Mouse (Mus musculus) gastrocnemius, adult 2 months (tissue): ENCODE data around the gene Tnfaip8l1. TPM values are rescaled to one million over a fixed set of nuclear protein-coding genes. Genes with fewer than 3 reads are reported as not detected.

Experiments
- DNase-seq: peaks from one replicate; pipeline ENCODE4 v3.0.0; 2022
- H3K27ac ChIP-seq: fragments of 200-600 bp; 2 replicates; pipeline ENCODE4 v1.8.1; 2022; ENCODE audit warnings: mild to moderate bottlenecking
- H3K4me3 ChIP-seq: fragments of 200-600 bp; 2 replicates; pipeline ENCODE4 v1.8.1; 2022; ENCODE audit warnings: mild to moderate bottlenecking, moderate library complexity
- CTCF ChIP-seq: fragments of 200-600 bp; IDR thresholded peaks from 2 replicates; pipeline ENCODE4 v1.8.1; 2022; ENCODE audit warnings: antibody characterized with exemption, mild to moderate bottlenecking, moderate library complexity
- intact Hi-C: fragments of 180-260 bp; cut with DNase I; formaldehyde crosslinking; loops from one replicate; pipeline ENCODE4 v1.15.1; 2025
- total RNA-seq, 2 experiments: library from RNA; stranded (reverse); gene quantifications; 2 replicates each; pipeline ENCODE4 v1.2.3; 2021

Tnfaip8l1 gene
- total RNA-seq, 2 experiments from 2014 or later: 0.25 to 0.43 TPM

- intact Hi-C loops: no loop called here
- Histone ChIP-seq H3K4me3 (peak overlapping the region; percentile 68), H3K27ac (no peak overlapping the region)
- TF ChIP-seq CTCF: no peak
- DNase-seq: no peak
Measured at GRCm38 (mm10) chr17:56141702-56142605, 20.3 kb upstream of the Tnfaip8l1 start.

GRCm38 (mm10) chr17:56144546-56144945 lies 17.7 kb upstream of the Tnfaip8l1 start:
- intact Hi-C loops: no loop called here
- TF ChIP-seq CTCF: no peak
- DNase-seq: no peak
- no peak overlapping the region for H3K27ac ChIP-seq
- no peak overlapping the region for H3K4me3 ChIP-seq

DNA sequence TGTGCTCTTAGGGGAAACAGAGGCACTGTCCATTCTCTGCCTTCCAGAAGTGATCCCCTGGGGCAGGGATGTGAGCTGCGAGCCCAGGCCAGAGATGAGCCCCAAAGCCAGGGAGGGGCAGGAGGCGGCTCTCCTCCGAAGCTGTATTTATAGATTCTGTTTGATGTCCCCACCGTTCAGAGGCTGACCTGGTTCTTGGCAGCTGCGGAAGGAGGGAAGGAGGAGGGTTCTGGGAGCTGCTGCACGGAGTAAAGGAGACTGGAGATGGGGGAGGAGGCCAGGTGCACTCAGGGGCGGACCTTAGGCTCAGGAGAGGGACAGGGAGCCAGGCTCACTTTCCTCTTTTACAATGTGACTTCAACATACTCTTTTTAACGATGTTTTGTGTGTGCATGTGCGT lies 16.1 kb upstream of the Tnfaip8l1 start:
- no peak for DNase-seq
- Histone ChIP-seq H3K27ac (no peak overlapping the region), H3K4me3 (no peak overlapping the region)
- intact Hi-C loops: no loop called here
- no peak for TF ChIP-seq CTCF

- DNase-seq: no peak
- intact Hi-C loops: no loop called here
- no peak overlapping the region for H3K27ac ChIP-seq
- H3K4me3 ChIP-seq: no peak overlapping the region
- TF ChIP-seq CTCF: no peak
Measured at GRCm38 (mm10) chr17:56147420-56147819, 14.9 kb upstream of the Tnfaip8l1 start.

DNA sequence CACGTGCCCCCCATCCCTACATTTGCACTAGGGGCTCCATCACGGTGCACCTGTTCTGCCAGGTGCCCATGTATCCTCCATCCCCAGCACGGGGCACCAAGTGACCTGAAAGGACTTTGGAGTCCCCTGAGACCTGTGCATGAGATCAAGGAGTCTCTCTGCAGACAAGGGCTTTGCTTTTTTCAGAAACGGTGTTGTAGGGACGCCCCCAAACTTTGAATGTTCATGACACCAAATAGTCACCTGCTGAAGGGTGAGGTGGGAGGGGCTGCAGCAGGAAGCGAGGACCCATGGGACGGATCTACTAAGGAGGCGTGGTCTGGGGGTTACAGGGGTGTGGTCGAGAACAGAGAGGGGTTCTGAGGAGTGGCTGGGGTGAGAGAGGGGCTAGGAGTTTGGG lies 14.0 kb upstream of the Tnfaip8l1 start:
- no peak for TF ChIP-seq CTCF
- intact Hi-C loops: no loop called here
- DNase-seq: no peak
- Histone ChIP-seq H3K4me3 (no peak overlapping the region), H3K27ac (no peak overlapping the region)

GRCm38 (mm10) chr17:56148790-56149618 lies 13.3 kb upstream of the Tnfaip8l1 start:
- DNase-seq: no peak
- Histone ChIP-seq H3K27ac (no peak overlapping the region), H3K4me3 (no peak overlapping the region)
- intact Hi-C loops: no loop called here
- no peak for TF ChIP-seq CTCF

DNA sequence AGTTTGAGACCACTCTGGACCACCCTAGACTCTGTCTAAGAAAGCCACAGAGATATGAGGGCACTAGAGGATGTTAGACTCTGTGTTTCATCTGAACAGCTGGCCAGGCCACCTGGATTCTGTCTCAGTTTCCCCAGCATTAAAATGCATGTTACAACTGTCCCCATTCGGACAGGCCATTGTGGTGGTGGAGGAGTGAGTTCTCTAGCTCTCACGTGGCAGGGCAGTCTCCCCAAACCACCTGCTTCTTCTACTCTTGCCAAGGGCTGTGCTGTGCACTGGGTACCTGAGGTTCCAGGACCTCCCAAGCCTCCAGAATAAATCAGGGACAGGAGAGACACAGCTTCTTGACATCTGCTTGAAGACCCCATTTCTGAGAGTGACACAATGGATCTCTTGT lies 12.4 kb upstream of the Tnfaip8l1 start:
- no peak overlapping the region for H3K27ac ChIP-seq
- H3K4me3 ChIP-seq: no peak overlapping the region
- intact Hi-C loops: no loop called here
- no peak for DNase-seq
- TF ChIP-seq CTCF: no peak

- no peak overlapping the region for H3K4me3 ChIP-seq
- TF ChIP-seq CTCF: no peak
- DNase-seq: peak; percentile 75
- H3K27ac ChIP-seq: no peak overlapping the region
- intact Hi-C loops: no loop called here
Measured at GRCm38 (mm10) chr17:56153643-56154042, 8.6 kb upstream of the Tnfaip8l1 start.

DNA sequence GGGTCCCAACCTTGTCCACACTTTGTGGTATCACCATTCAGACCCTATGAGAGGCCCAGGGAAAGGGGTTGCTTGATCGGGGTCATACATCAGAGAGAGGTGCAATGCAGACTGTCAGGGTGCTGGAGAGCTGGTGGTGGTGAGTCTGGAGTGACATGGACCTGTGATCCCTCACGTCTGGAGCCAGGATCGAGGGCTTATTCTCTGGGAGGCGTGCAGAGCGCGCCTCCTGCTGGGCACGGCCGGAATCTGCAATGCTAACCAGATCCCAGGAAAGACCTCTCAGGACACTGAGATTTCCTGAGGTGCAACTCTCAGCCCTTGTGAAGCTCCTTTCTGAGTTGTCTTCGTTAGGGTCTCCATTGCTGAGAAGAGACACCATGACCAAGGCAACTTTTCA lies 2.5 kb upstream of the Tnfaip8l1 start:
- Histone ChIP-seq H3K27ac (no peak overlapping the region), H3K4me3 (no peak overlapping the region)
- peak; percentile 75 for DNase-seq
- peak; percentile 95 for TF ChIP-seq CTCF
- intact Hi-C loops: loop anchor here (1.0 kb wide), 1 partner anchor 25 kb away; no protein-coding TSS in a partner anchor

GRCm38 (mm10) chr17:56163523-56164102 lies 1.3 kb downstream of the Tnfaip8l1 start:
- TF ChIP-seq CTCF: no peak
- peak overlapping the region; percentile 76 for H3K27ac ChIP-seq
- H3K4me3 ChIP-seq: peak overlapping the region; percentile 72
- DNase-seq: no peak
- intact Hi-C loops: no loop called here

DNA sequence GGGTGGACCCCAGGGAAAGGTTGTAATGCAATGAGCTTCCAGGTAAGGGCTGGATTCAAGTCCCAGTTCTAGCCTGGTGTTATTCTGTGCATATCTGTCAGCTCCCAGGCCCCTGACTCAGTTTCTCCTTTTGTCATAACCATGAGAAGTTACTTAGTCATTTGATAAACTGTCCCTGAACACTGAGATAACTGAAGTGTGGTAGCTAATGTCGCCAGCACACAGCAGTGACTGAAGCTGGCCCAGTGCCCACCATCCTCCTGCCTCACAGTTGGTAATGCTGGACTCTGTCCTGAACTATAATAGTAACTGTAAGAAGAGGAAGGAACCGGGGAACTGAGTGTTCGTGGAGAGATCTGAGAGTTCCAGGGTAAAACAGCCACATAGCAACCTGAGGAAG lies 2.2 kb downstream of the Tnfaip8l1 start:
- no peak for DNase-seq
- intact Hi-C loops: no loop called here
- Histone ChIP-seq H3K4me3 (no peak overlapping the region), H3K27ac (peak overlapping the region; percentile 48; the same call in 1 of the 2 replicates)
- no peak for TF ChIP-seq CTCF

GRCm38 (mm10) chr17:56165671-56166070 lies 3.4 kb downstream of the Tnfaip8l1 start:
- intact Hi-C loops: no loop called here
- no peak for TF ChIP-seq CTCF
- DNase-seq: no peak
- no peak overlapping the region for H3K27ac ChIP-seq
- no peak overlapping the region for H3K4me3 ChIP-seq

GRCm38 (mm10) chr17:56169830-56170229 lies 7.6 kb downstream of the Tnfaip8l1 start:
- no peak for TF ChIP-seq CTCF
- H3K4me3 ChIP-seq: peak overlapping the region; percentile 19
- peak overlapping the region; percentile 62 for H3K27ac ChIP-seq
- intact Hi-C loops: no loop called here
- no peak for DNase-seq
